Mouse (Mus musculus) MEL (cell line): ENCODE data around the gene Pde6d.

Experiments used
- CHD2 ChIP-seq: IDR thresholded peaks from 2 replicates; pipeline ENCODE4 v1.6.1; 2011; ENCODE audit warnings: low read length, improper control_type of control experiment
- CTCF ChIP-seq, 3 experiments: IDR thresholded peaks in 2 of 3; conservative IDR thresholded peaks in 1 of 3; 2 replicates each; pipeline ENCODE4 v1.5.1; 2011 to 2012; ENCODE audit warnings: low read length in 3 of 3, low read depth in 2 of 3, mild to moderate bottlenecking in 2 of 3, improper control_type of control experiment in 1 of 3, inconsistent platforms in 1 of 3, mixed read lengths in 1 of 3, moderate library complexity in 1 of 3; ENCODE audit not compliant: control insufficient read depth in 1 of 3, insufficient read depth in 1 of 3, poor library complexity in 1 of 3, severe bottlenecking in 1 of 3
- EP300 ChIP-seq, 2 experiments: IDR thresholded peaks; 2 replicates each; pipeline ENCODE4 v1.6.1; 2011; ENCODE audit warnings: improper control_type of control experiment in 2 of 2, low read length in 2 of 2, low read depth in 1 of 2, mild to moderate bottlenecking in 1 of 2
- MYB ChIP-seq: IDR thresholded peaks from 2 replicates; pipeline ENCODE4 v1.6.1; 2011; ENCODE audit warnings: mild to moderate bottlenecking, low read depth, low read length, improper control_type of control experiment
- POLR2A ChIP-seq, 2 experiments: IDR thresholded peaks; 2 replicates each; pipeline ENCODE4 v1.6.1; 2011 to 2012; ENCODE audit warnings: low read length in 2 of 2, mild to moderate bottlenecking in 2 of 2, control low read depth in 1 of 2, improper control_type of control experiment in 1 of 2, low read depth in 1 of 2, moderate library complexity in 1 of 2; ENCODE audit not compliant: control insufficient read depth in 1 of 2, insufficient read depth in 1 of 2, poor library complexity in 1 of 2
- USF1 ChIP-seq: IDR thresholded peaks from 2 replicates; pipeline ENCODE4 v1.6.1; 2014; ENCODE audit warnings: low read depth, mild to moderate bottlenecking, inconsistent platforms, low read length, improper control_type of control experiment, moderate library complexity
- ZKSCAN1 ChIP-seq: IDR thresholded peaks from 2 replicates; pipeline ENCODE4 v1.6.1; 2012; ENCODE audit warnings: low read depth, mild to moderate bottlenecking, inconsistent platforms, low read length, improper control_type of control experiment, moderate library complexity

GRCm38 (mm10) chr1:86559232-86559631 lies 23.2 kb downstream of the Pde6d start:
- TF ChIP-seq POLR2A (IDR thresholded peaks at IDR 0.05; ENCODE audit: control insufficient read depth in 1 of 2, insufficient read depth in 1 of 2, low read depth in 1 of 2, low read length in 2 of 2, poor library complexity in 1 of 2) (no peak), ZKSCAN1 (no peak), EP300 (IDR thresholded peaks at IDR 0.05; ENCODE audit: low read depth in 1 of 2, low read length in 2 of 2) (no peak), CTCF (IDR thresholded peaks at IDR 0.05 in 2 of 3, conservative IDR thresholded peaks at IDR 0.05 in 1 of 3; ENCODE audit: control insufficient read depth in 1 of 3, insufficient read depth in 1 of 3, low read depth in 2 of 3, low read length in 3 of 3, poor library complexity in 1 of 3, severe bottlenecking in 1 of 3) (no peak), USF1 (no peak), CHD2 (no peak), MYB (no peak)
